Mouse (Mus musculus) bone marrow, adult 2 months (tissue): ENCODE results near the gene Atat1. TPM values are rescaled to one million over a fixed set of nuclear protein-coding genes. Genes with fewer than 3 reads are reported as not detected.

Experiments used
- H3K27ac ChIP-seq: fragments of 200-500 bp; 2 replicates; pipeline ENCODE4 v1.5.1; 2012; ENCODE audit warnings: low read depth, mild to moderate bottlenecking, control low read depth, inconsistent platforms, low read length; ENCODE audit not compliant: control insufficient read depth, poor library complexity, insufficient read depth
- H3K4me1 ChIP-seq: fragments of 200-500 bp; 2 replicates; pipeline ENCODE4 v1.6.1; 2011; ENCODE audit warnings: low read length; ENCODE audit not compliant: control insufficient read depth, insufficient read depth
- H3K4me3 ChIP-seq: fragments of 200-500 bp; replicated peaks from 2 replicates; pipeline ENCODE3; 2011; ENCODE audit warnings: mild to moderate bottlenecking, low read depth, low read length, control low read depth; ENCODE audit not compliant: control insufficient read depth
- CTCF ChIP-seq: fragments of 200-500 bp; IDR thresholded peaks from 2 replicates; pipeline ENCODE4 v1.5.1; 2011; ENCODE audit warnings: low read length, control low read depth; ENCODE audit not compliant: control insufficient read depth, insufficient read depth
- POLR2A ChIP-seq: fragments of 200-500 bp; IDR thresholded peaks from 2 replicates; pipeline ENCODE4 v1.6.1; 2011; ENCODE audit warnings: low read depth, mild to moderate bottlenecking, control low read depth, low read length, borderline replicate concordance; ENCODE audit not compliant: control insufficient read depth
- WGBS: fragments of 180-500 bp; shearing (Covaris S2); methylation state at CpG from one replicate; pipeline ENCODE4 v1.1.7; 2018; 5-methylcytosine and 5-hydroxymethylcytosine counted together
- polyA plus RNA-seq: library from polyadenylated mRNA; stranded (reverse); fragments of >200 nt; gene quantifications from 2 replicates; pipeline ENCODE4 v1.2.4, GENCODE M21; 2011; ENCODE audit warnings: low replicate concordance; ENCODE audit not compliant: missing spikeins, insufficient read depth, insufficient read length

Atat1 gene
- polyA plus RNA-seq, 1 experiment: 19.9 TPM

- Histone ChIP-seq H3K27ac (peak overlapping the region; percentile 95), H3K4me3 (peak overlapping the region; percentile 27), H3K4me1 (peaks cover 1% of the 10 kb centered on the region; the same call in 1 of the 2 replicates)
- TF ChIP-seq POLR2A (peak; percentile 56; the same call in 1 of the 2 replicates), CTCF (no peak)
- WGBS: 30% methylated on average over 6 of the region's 6 CpGs
Measured at GRCm38 (mm10) chr17:35919864-35920301, 10.0 kb upstream of the Atat1 start.

- Histone ChIP-seq H3K27ac (peak overlapping the region; percentile 95), H3K4me1 (peaks cover 1% of the 10 kb centered on the region; the same call in 1 of the 2 replicates), H3K4me3 (peak overlapping the region; percentile 60)
- TF ChIP-seq POLR2A: no peak
- TF ChIP-seq CTCF: no peak
- WGBS: 6% methylated on average over 7 of the region's 7 CpGs
Measured at GRCm38 (mm10) chr17:35919060-35919715, 9.3 kb upstream of the Atat1 start.

- Histone ChIP-seq H3K4me1 (peaks cover 1% of the 10 kb centered on the region; the same call in 1 of the 2 replicates), H3K4me3 (peak overlapping the region; percentile 95), H3K27ac (peak overlapping the region; percentile 94)
- WGBS: under 1% methylated on average over 11 of the region's 11 CpGs
- TF ChIP-seq CTCF (no peak), POLR2A (0 out of 2 replicates have a peak, but pooled peaks have one; percentile 19)
Measured at GRCm38 (mm10) chr17:35918276-35919059, 8.6 kb upstream of the Atat1 start.

DNA sequence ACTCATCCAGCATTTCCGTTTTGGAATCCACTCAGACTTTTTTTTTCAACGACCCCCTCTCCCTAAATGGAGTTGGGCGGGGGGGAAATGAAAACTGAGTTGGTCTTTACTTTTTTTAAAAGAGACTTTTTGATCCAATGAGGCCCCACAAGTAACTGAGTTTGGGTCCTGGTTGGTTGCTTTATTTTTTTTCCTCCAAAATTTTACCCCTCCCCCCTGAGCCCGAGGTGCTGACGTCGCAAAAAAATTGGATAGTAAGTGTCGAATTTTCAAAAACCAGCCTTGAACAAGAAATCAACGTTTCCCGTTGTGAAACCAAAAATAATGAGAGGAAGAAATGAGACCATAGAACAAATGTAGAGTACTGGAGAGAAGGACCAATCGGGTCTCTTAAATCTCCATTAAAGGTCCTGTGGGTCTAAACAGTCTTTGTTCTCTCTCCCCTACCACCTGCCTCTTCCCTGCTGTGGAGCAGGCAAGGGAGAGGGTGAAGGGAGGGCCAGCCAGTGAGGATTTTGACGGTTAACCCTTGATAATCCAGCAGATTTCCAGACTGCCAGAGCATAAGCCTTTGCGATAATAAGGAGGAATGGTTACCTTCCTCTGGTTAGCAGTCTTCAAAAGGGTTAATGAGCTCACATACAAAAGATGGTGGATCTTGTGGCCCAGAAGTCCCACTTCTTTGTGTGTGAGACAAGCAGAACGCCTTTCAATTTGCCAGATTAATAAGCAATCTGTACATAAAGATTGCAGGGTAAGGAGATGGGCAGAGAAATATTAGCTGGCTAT is 7.8 kb upstream of the Atat1 start:
- WGBS: under 1% methylated on average over 13 of the region's 13 CpGs
- Histone ChIP-seq H3K4me3 (peak overlapping the region; percentile 95), H3K4me1 (peaks cover 1% of the 10 kb centered on the region; the same call in 1 of the 2 replicates), H3K27ac (peak overlapping the region; percentile 91)
- TF ChIP-seq CTCF (no peak), POLR2A (no peak)

DNA sequence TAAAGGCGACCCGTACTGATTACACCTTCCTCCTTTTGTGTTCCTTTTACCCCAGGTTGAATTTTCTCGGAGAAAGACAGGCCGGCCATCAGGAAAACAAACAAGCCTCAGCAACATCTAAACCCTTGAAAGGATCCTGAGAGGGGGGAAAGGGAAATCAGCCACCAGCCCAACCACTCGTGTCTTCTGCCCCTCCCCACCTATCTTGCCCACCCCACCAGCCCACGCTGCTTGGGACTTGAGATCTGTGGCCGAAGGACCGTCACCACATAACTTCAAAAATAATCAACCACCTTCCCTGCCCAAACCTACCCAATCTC is 7.2 kb upstream of the Atat1 start:
- peak overlapping the region; percentile 95 for H3K4me3 ChIP-seq
- under 1% methylated on average over 8 of the region's 8 CpGs for whole genome bisulfite sequencing
- peak overlapping the region; percentile 91 for H3K27ac ChIP-seq
- peaks cover 1% of the 10 kb centered on the region; the same call in 1 of the 2 replicates for H3K4me1 ChIP-seq
- no peak for TF ChIP-seq CTCF
- TF ChIP-seq POLR2A: no peak

DNA sequence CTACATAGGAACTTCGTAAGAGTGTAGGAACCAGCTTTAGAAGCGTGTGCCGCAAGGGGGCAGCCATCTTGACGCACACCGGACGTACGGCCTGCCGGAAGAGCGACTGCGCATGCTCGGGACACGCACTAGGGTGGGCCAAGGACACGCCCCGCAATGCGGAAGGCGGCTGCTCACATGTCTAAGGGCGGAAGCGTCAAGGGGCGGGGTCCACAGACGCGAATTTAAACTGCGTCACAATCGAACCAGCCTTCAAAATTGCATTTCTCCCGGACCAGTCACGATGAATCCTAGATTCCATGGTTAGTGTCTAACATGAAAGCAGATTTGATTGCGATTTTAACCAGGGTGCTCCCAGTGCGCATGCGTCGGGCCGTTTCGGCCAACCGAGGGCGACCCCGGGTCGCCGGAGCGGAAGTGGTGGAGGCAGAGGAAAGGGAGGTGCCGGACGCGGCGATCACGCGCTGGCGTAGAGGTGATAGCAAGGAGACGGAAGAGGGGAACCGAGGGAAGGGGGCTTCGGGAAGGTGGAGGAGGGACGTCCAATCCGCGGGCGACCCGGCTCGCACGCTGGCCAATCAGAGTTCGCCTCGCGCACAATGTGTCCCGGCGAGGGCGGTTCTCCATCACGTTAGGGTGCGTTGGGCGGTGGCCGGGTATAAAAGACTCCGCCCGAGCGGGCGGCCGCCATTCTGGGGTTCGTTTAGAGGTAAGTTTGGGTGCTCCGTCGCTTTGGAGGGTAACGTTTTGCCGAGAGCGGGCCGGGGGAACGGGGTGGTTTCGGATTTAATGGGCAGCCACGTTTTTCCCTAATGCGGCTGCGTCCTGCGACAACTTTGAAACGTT is 6.6 kb upstream of the Atat1 start, which contains the start of the genes Mrps18b and Ppp1r10:
Mrps18b (minus strand) TSS at position 93 of the 846 bp plus-strand sequence.
Ppp1r10 (plus strand) TSS at position 138 of the 846 bp plus-strand sequence.
- H3K27ac ChIP-seq: peak within 1 kb of the TSS; percentile 91
- WGBS: 1% methylated on average over 83 of the region's 83 CpGs
- peak within 1 kb of the TSS; percentile 95 for H3K4me3 ChIP-seq
- H3K4me1 ChIP-seq: peaks cover 1% of the 10 kb centered on the region; the same call in 1 of the 2 replicates
- TF ChIP-seq CTCF (peak; percentile 49; the same call in 1 of the 2 replicates), POLR2A (peak; percentile 98)
